Mouse (Mus musculus): ENCODE data around the gene Pgls. TPM values are rescaled to one million over a fixed set of nuclear protein-coding genes. Genes with fewer than 3 reads are reported as not detected.

The Pgls gene
- total RNA-seq, 2 experiments from 2014 or later: 19.3 to 28.6 TPM

- H3K27ac ChIP-seq: no peak overlapping the region
- no peak overlapping the region for H3K4me3 ChIP-seq
- no peak for TF ChIP-seq CTCF (IDR thresholded peaks at IDR 0.05)
- DNase-seq: no peak
- intact Hi-C loops (cut with DNase I): no loop called here
Observed at GRCm38 (mm10) chr8:71560071-71560470, 31.9 kb upstream of the Pgls start.

GRCm38 (mm10) chr8:71560765-71561164 lies 31.2 kb upstream of the Pgls start:
- intact Hi-C loops (cut with DNase I): loop anchor here (1.0 kb wide), 1 partner anchor 36 kb away; no protein-coding TSS in a partner anchor
- DNase-seq: no peak
- TF ChIP-seq CTCF (IDR thresholded peaks at IDR 0.05): no peak
- no peak overlapping the region for H3K4me3 ChIP-seq
- H3K27ac ChIP-seq: no peak overlapping the region

- intact Hi-C loops (cut with DNase I): loop anchor here (1.0 kb wide), 1 partner anchor 35 kb away; no protein-coding TSS in a partner anchor
- DNase-seq: peak; percentile 66
- TF ChIP-seq CTCF (IDR thresholded peaks at IDR 0.05): peak; percentile 90
- no peak overlapping the region for H3K4me3 ChIP-seq
- H3K27ac ChIP-seq: no peak overlapping the region
Observed at GRCm38 (mm10) chr8:71561401-71561800, 30.6 kb upstream of the Pgls start.

GRCm38 (mm10) chr8:71562751-71563150 lies 29.2 kb upstream of the Pgls start:
- peak; percentile 91 for DNase-seq
- peak; percentile 97; the same call in 1 of the 2 replicates for TF ChIP-seq CTCF (IDR thresholded peaks at IDR 0.05)
- intact Hi-C loops (cut with DNase I): loop anchor here (1.0 kb wide), 2 partner anchors 71 to 98 kb away; no protein-coding TSS in a partner anchor
- Histone ChIP-seq H3K27ac (peak overlapping the region; percentile 25), H3K4me3 (peak overlapping the region; percentile 45)

GRCm38 (mm10) chr8:71563992-71564391 lies 28.0 kb upstream of the Pgls start:
- TF ChIP-seq CTCF (IDR thresholded peaks at IDR 0.05): peak; percentile 46
- intact Hi-C loops (cut with DNase I): loop anchor here (1.0 kb wide), 1 partner anchor 69 kb away; no protein-coding TSS in a partner anchor
- H3K4me3 ChIP-seq: no peak overlapping the region

GRCm38 (mm10) chr8:71566501-71566900 lies 25.5 kb upstream of the Pgls start, which contains the start of gene Nxnl1:
Gene Nxnl1 (minus strand): TSS chr8:71566601.
- Histone ChIP-seq H3K27ac (peak within 1 kb of the TSS; percentile 90), H3K4me3 (no peak within 1 kb of the TSS)
- TF ChIP-seq CTCF (IDR thresholded peaks at IDR 0.05): no peak
- intact Hi-C loops (cut with DNase I): no loop called here
- no peak for DNase-seq

More at GRCm38 (mm10) chr8:71563992-71564391, 28.0 kb upstream of the Pgls start:
- DNase-seq: no peak
- H3K27ac ChIP-seq: no peak overlapping the region

- intact Hi-C loops (cut with DNase I): no loop called here
- Histone ChIP-seq H3K4me3 (no peak overlapping the region), H3K27ac (peak overlapping the region; percentile 90)
- no peak for TF ChIP-seq CTCF (IDR thresholded peaks at IDR 0.05)
- DNase-seq: no peak
Observed at GRCm38 (mm10) chr8:71567587-71567986, 24.4 kb upstream of the Pgls start.

- Histone ChIP-seq H3K4me3 (peak within 1 kb of the TSS; percentile 75), H3K27ac (peak within 1 kb of the TSS; percentile 90)
- intact Hi-C loops (cut with DNase I): no loop called here
- DNase-seq: peak; percentile 90
- no peak for TF ChIP-seq CTCF (IDR thresholded peaks at IDR 0.05)
Observed at GRCm38 (mm10) chr8:71568387-71568937, 23.5 kb upstream of the Pgls start, which contains the start of gene Slc27a1. Gene Slc27a1 (plus strand): TSS chr8:71568882.

GRCm38 (mm10) chr8:71568941-71569340 lies 23.0 kb upstream of the Pgls start:
- intact Hi-C loops (cut with DNase I): no loop called here
- H3K4me3 ChIP-seq: peak overlapping the region; percentile 75
- DNase-seq: no peak
- no peak for TF ChIP-seq CTCF (IDR thresholded peaks at IDR 0.05)
- H3K27ac ChIP-seq: peak overlapping the region; percentile 90

GRCm38 (mm10) chr8:71569366-71570290 lies 22.3 kb upstream of the Pgls start:
- no peak for TF ChIP-seq CTCF (IDR thresholded peaks at IDR 0.05)
- intact Hi-C loops (cut with DNase I): no loop called here
- Histone ChIP-seq H3K27ac (peak overlapping the region; percentile 90), H3K4me3 (peak overlapping the region; percentile 75)
- peak; percentile 88 for DNase-seq

GRCm38 (mm10) chr8:71570291-71570954 lies 21.6 kb upstream of the Pgls start:
- Histone ChIP-seq H3K4me3 (peak overlapping the region; percentile 75), H3K27ac (peak overlapping the region; percentile 90)
- DNase-seq: peak; percentile 92
- TF ChIP-seq CTCF (IDR thresholded peaks at IDR 0.05): no peak
- intact Hi-C loops (cut with DNase I): no loop called here

- no peak; the same call in 1 of the 2 replicates for TF ChIP-seq CTCF (IDR thresholded peaks at IDR 0.05)
- peak overlapping the region; percentile 55 for H3K27ac ChIP-seq
- DNase-seq: no peak
- H3K4me3 ChIP-seq: no peak overlapping the region; the same call in 1 of the 2 replicates
- intact Hi-C loops (cut with DNase I): no loop called here
Observed at GRCm38 (mm10) chr8:71572077-71572476, 19.9 kb upstream of the Pgls start.

Measured in gastrocnemius, adult 2 months (tissue).